Mouse (Mus musculus) erythroid progenitor cell, adult 5-6 weeks (primary cell): ENCODE measurements around the gene Gm10382. TPM values are rescaled to one million over a fixed set of nuclear protein-coding genes. Genes with fewer than 3 reads are reported as not detected.
A peak's percentile ranks its signal among the peaks of the same experiment; 100 is the strongest.
"Not testable (repeated sequence)": the region's sequence is repeated elsewhere in the genome, so short reads cannot be mapped to it uniquely, and the experiment has no call there.

ENCODE experiments used
- ATAC-seq: replicated peaks from 2 replicates; pipeline ENCODE4 v1.8.0; 2016; ENCODE audit warnings: moderate number of reproducible peaks, mild to moderate bottlenecking, moderate TSS enrichment, inconsistent platforms; ENCODE audit not compliant: poor library complexity, low FRiP score, severe bottlenecking
- total RNA-seq, 2 experiments: library from RNA; stranded (forward) in 1 of 2; stranded (reverse) in 1 of 2; fragments of 150-400 nt in 1 of 2; fragments of 186-747, 209-891 nt in 1 of 2; gene quantifications; 2 replicates each; pipeline versions ENCODE4 v1.2.3 to v1.2.4; 2015 to 2017; ENCODE audit warnings: low replicate concordance in 2 of 2

Gene Gm10382
- total RNA-seq, 2 experiments from 2014 or later, result not detected

GRCm38 (mm10) chr5:125368156-125368555 lies 21.0 kb upstream of the Gm10382 start:
- ATAC-seq, result no peak

- peak; percentile 88 for ATAC-seq
These were observed 20.6 kb upstream of the Gm10382 start for GRCm38 (mm10) chr5:125368568-125368967.

- ATAC-seq, result no peak
These were observed 18.0 kb upstream of the Gm10382 start for GRCm38 (mm10) chr5:125370950-125371693.

GRCm38 (mm10) chr5:125372027-125372426 lies 17.1 kb upstream of the Gm10382 start:
- no peak for ATAC-seq

- ATAC-seq, result no peak
These were observed 13.3 kb upstream of the Gm10382 start for GRCm38 (mm10) chr5:125375871-125376270.

GRCm38 (mm10) chr5:125377214-125377613 lies 11.9 kb upstream of the Gm10382 start:
- no peak for ATAC-seq

- no peak for ATAC-seq
These were observed 10.2 kb upstream of the Gm10382 start for GRCm38 (mm10) chr5:125378919-125379318.

GRCm38 (mm10) chr5:125381954-125382672 lies 7.0 kb upstream of the Gm10382 start:
- ATAC-seq, result 0 out of 2 replicates have a peak, but pooled peaks have one; percentile 11

- peak; percentile 64 for ATAC-seq
These were observed 6.2 kb upstream of the Gm10382 start for GRCm38 (mm10) chr5:125382673-125383558.

- no peak for ATAC-seq
These were observed 5.3 kb upstream of the Gm10382 start for GRCm38 (mm10) chr5:125383637-125384420.

GRCm38 (mm10) chr5:125384512-125385214 lies 4.5 kb upstream of the Gm10382 start:
- no peak for ATAC-seq

GRCm38 (mm10) chr5:125385215-125385940 lies 3.7 kb upstream of the Gm10382 start:
- no peak for ATAC-seq

GRCm38 (mm10) chr5:125387295-125387694 lies 1.8 kb upstream of the Gm10382 start:
- not testable (repeated sequence) for ATAC-seq

- ATAC-seq, result no peak
These were observed 597 bp upstream of the Gm10382 start for GRCm38 (mm10) chr5:125388358-125389092.

- ATAC-seq, result peak; percentile 61
These were observed 688 bp downstream of the Gm10382 start, which contains the start of gene Ubc for GRCm38 (mm10) chr5:125389579-125390441. TSS of gene Ubc (minus strand) at chr5:125390202.

GRCm38 (mm10) chr5:125390906-125391477 lies 1.9 kb downstream of the Gm10382 start:
- no peak for ATAC-seq
